Mouse (Mus musculus) left cerebral cortex, postnatal 25 days (tissue): ENCODE measurements at regions not wholly inside any gene's neighbourhood (a gene's known extent, or its start where the extent isn't known, plus 50 kb on each side); places are given as distances from the start of the nearest gene placed in this dataset.

Source experiments
- DNase-seq, 2 experiments: peaks; one replicate each; pipeline ENCODE4 v3.0.0; 2022; ENCODE audit warnings: low spot score in 2 of 2, mixed read lengths in 1 of 2
- intact Hi-C: fragments of 180-260 bp; cut with DNase I; formaldehyde crosslinking; loops from one replicate; pipeline ENCODE4 v1.15.1; 2025

DNA sequence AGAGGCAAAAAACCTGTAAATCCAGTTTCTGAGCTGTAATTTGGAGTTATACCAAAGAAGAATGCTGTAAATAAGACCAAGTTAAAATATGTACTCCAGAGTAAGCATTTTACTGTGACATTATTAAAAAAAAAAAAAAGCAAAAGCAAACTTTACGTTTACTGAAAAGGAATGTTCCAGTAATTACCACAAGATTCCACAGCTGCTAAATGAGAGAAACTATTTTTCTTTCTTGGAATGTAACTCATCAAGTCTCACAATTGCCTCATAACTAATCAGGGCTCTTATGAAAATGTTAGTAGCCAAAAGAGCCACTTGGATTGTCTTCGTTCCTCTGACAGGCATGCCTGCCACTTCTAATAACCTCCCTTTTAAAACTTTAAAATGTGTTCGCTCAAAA lies 210.5 kb upstream of the Cited2 start:
- no peak for DNase-seq
- intact Hi-C loops, result no loop called here

DNA sequence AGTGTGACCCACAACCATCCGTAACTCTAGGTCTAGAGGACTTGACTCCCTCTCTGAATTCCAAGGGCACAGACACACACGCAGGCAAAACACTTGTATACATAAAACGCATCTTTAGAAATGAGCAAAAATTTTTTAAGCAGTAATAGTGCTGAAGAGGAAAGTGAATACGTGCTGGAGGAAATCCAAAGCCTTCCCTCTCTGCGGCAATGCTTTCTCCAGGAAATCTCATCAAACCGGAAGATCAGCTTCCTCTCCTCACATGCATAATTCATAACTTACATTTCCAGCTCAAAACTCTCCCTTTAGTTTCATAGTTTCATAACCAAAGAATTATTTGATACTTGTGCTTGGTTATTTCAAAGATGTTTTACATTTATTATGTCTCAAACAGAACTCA lies 209.3 kb upstream of the Cited2 start:
- DNase-seq, result no peak
- intact Hi-C loops, result no loop called here

DNA sequence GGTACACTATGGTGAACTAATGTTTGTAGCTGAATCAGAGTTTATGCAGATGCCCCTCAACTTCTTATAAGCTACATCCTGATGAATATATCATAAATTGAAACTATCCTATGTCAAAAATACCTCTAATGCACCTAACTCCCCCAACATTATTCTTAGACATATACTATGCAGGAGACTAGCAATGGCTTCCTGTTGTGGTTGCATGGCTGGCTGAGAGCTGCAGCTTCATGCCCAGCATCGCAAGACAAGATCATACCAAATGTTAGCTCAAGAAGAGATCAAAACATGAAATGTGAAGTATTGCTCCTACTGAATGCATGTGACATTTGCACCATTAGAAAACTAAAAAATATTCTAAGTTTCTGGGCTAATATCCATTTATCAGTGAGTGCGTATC lies 206.9 kb upstream of the Cited2 start:
- no peak for DNase-seq
- intact Hi-C loops, result no loop called here

DNA sequence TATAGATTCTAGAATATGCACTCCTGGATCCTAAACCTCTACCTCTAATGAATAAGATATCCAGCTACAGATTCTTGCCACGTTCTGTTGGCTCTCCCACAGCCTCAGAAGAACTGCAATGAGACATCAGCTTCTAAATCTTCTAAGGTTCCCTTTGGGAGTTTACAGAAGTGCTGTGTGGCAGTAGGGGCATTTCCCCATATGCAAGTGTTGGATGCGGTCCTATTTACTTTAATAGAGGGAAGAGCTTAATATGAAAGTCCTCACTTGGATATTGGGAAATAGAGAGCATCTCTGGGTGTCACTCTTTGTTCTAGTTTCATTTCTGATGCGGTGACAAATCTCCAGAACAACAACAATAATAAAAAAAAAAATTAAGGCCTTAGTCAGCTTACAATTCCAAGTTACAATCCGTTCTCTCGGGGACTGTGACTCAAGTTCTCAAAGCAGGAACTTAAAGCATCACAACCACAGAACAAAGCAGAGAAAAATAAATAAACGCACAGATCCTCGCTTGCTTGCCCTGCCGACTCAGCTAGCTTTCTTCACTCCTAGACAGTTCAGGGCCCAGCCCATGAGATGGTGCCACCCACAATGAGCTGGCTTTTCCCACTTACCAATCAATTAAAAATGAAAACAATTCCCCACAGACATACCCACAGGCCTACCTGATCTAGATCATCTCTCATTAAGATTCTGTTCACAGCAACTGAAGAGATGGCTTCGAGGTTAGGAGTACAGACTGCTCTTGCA lies 204.4 kb upstream of the Cited2 start:
- no peak for DNase-seq
- intact Hi-C loops, result no loop called here

DNA sequence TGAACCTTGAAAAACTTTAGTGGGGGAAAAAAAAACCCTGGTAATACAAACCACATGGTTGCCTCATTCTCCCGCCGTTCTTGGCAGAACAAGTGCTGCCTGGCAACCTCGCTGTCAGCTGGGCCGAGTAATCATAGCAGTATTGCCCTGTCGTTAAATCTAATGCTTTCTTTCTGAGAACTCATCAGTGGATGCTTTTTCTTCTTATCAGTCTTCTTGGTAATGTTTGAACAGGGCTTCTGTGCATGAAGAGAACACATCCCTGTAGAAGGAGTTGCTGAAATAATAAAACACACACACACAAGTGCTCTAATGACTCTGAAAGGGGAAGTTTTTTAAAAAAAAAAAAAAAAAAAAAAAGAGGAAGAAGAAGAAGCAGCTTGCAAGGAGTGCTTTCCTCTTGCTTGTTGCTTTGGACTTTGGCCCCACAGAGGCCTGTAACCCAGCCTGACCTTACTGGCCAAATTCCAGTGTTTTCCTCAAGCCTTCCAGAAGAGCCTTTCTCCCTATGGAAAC lies 200.9 kb upstream of the Cited2 start:
- peak; percentile 22 to 24 for DNase-seq

DNA sequence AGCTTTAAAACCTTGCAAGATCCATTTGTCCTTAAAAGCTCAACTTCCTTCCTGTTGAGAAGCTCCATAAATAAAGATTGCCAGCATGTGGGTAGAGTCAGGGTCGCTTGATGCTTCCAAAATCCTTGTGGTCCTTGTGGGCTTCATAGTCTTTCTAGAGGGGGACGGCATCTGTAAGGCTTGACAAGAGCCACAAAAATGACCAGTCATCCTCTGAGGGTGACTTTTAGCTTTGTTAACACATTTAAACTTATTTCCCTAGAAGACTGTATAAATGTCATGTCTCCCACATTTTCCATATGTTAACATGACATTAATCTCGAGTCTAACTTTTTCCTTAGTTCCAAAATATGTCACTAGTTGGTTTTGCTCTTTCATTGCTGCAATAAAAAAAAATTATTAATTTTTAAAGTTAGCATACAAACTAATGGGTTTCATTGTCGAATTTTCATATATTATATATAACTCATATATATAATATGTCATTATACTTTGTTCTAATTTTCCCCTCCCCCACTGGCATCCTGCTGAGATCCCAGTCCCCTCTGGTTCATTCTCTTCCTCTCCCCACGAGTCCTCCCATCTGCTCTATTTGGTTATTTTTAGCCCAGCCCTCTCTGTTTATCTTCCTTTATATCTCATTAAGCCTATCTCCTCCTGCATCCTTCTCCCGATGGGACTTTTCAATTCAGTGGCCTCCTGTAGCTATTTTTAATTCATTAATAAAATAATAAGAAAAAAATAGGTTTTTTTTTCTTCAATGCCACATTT lies 199.3 kb upstream of the Cited2 start:
- intact Hi-C loops, result no loop called here
- DNase-seq, result no peak

More for the DNA sequence above, 200.9 kb upstream of the Cited2 start:
- intact Hi-C loops, result no loop called here

DNA sequence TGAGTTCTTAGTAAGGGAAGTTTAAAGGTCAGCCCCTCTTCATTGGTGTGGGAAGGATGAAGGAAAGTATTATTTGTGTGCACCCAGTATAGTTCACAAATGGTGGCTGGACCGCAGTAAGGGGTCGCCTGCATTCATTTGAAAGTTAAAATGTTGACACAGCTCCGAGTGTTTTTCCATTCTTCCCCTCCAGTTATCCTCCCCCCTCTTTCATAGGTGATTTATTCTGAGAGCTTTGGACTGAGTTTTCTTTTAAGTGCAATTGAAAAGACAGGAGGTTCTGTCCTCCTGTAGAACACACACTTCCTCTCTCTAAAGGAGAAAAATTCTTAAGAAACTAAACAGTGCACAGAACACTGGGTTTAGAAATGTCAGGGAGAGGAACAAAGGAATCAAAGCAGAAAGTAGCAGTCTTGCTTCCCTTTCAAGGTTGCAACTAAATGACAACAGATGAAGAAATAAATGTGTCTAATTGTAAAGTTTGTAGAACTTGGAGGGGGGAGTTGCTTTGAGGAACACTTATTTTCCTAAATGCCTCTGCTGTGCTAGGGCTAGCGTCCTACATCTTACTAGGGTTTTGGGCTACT lies 195.8 kb upstream of the Cited2 start:
- intact Hi-C loops, result no loop called here
- DNase-seq, result no peak

DNA sequence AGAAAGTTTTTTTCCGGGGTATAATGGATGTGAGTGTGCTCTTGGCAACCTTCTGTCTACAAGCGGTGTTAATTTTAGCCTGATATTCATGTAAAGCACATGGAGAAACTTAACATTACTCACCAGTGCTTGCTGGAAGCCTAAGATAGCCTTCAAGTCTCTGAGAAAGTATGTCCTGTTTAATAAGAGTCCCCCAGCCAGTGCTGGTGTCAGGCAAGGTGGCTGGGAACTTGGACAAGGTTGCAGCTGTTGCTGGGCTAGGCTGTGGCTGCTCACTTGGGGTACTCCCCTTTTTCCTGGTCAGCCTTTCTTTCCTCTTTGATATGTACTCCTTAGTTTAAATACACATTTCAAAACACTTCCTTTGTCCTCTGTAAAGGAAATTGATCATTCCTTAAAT lies 194.9 kb upstream of the Cited2 start:
- DNase-seq, result no peak

DNA sequence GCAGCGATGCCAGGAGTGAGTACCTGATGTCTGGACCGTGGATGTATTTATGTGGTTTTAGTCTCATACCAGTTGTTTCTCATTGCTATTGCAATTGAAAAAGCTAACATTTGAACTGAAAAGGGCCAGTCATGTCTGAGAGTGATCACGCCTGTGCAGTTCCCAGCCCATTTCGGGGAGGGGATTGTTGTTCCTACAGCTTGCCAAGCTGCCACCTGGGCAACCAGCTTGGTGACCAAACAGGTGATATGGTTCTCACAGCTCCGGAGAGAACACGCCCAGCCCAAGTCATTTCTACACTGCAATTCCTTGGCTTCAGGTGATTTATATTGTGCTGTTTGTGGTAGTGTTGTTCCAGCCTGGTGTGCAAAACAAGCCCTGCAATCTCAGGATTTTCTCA lies 194.2 kb upstream of the Cited2 start:
- intact Hi-C loops, result no loop called here

More for the DNA sequence above, 194.9 kb upstream of the Cited2 start:
- intact Hi-C loops, result no loop called here

DNA sequence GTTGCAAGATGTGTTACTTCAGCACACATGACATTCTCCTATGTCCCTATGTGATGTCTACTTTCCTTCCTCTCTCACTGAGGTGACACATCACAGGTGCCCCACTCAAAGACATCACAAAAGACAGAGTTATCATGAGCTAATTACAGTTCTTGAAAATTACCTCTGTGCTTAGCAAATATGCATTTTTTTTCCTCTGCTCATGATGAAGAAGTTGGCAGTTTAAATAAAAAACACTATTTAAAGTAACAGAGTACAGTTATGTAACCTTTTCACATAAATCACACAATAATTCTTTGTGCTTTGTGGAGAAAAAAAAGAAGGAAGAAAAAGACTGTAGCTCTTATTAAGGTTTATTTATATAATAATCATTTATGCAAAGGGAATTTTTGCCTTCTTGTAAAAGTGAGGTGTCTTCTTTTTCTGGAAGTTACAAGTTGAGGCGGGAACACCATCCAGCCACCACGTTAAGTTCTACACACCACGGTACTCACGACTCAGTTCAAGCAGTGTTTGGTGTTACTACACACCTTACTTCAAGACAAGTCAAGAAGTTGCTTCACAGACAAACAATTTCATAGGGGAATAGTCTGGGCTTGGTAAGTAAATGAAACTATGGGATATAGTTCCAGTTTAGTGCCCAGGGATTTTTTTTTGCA lies 193.0 kb upstream of the Cited2 start:
- intact Hi-C loops, result no loop called here
- DNase-seq, result peak in 1 of 2 experiments; percentile 39

More for the DNA sequence above, 194.2 kb upstream of the Cited2 start:
- DNase-seq, result no peak

DNA sequence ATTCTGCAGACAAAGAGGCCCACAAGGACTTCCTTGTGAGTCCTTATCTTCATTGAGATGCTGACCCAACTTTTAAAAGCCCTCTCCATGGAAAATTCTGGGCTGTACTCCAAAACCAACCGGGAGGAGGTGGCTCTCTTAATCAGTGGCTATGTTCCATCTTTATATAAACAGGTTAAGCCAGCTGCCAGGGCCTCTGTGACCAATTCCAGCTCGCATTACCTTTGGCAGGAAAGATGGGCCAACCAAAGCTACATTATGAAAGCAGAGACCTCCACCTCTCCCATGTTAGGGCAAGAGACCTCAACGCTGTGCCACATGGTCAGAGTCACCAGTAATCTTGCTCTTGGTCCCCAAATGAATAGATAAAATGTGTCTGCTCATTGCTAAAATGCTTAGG lies 192.0 kb upstream of the Cited2 start:
- no peak for DNase-seq
- intact Hi-C loops, result no loop called here

DNA sequence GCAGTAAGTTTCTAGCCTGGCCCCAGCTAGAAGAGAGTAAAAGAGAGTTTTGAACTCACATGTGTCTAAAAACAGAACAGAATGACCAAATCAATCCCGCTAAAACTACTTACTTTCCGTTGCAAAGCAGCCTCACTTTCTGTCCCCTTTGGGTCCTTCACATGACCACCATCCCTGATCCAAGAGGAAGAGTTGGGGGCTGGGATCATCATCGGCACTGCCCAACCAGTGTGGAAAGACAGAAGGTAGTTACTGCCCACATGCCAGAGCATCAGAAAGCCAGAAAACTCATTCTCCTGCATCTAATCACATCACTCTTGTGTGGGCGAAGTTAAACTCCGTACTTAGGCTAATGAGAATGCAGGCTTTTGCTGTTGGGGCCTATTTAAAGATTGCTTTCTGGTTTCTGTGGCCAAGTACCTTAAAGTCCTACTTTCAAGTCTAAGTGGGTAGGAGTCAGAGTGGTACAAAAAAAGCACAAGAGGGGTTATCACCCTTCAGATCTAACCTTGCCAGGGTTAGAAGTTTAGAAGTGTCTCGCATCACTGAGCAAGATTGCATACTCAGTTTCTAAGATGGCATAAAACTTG lies 184.0 kb upstream of the Cited2 start:
- peak in 1 of 2 experiments; percentile 50 for DNase-seq
- intact Hi-C loops, result no loop called here

DNA sequence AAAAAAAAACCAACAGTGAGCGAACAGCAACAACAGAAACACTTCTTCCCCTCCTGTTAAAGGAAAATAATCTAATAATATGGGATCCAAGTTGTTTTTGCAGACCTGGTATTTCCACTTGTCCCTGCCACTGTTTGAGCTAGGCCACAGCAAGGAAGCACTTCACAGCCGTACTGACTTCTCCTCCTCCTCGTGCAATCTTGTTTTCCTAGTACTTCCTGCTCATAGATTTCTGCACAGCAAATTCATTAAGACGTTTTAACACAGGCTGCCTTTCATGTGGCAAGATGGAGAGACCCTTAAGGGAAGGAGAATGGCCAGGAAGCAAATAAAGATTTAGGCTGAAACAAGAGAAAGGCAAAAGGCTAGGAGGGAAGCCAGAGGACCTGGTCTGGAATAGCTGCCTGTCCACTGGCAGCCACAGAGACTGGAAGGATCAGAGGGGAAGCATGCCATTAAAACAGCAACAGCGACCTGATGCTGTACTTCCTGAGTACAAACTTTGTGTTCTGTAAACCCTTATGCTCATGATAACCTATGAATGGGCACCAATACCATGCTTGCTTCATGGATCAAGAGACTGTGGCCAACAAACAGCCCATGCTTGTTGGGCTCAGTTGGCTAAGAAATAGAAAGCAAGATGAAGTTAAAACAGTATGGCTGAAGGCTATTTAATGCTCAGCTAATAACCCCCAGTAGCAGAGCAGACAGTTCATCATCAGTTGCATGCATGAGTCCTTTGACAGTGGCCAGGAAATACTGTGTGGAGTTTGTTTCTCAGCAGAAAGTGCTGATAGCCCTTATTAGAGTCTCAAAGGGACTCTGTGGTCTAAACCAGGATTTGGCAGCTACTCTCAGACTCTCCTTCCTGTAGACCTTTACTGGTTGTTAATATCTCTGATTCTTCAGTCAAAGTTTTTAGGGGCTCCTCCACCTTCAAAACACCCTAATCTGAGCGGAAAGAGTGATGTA lies 182.3 kb upstream of the Cited2 start:
- intact Hi-C loops, result no loop called here
- DNase-seq, result no peak

DNA sequence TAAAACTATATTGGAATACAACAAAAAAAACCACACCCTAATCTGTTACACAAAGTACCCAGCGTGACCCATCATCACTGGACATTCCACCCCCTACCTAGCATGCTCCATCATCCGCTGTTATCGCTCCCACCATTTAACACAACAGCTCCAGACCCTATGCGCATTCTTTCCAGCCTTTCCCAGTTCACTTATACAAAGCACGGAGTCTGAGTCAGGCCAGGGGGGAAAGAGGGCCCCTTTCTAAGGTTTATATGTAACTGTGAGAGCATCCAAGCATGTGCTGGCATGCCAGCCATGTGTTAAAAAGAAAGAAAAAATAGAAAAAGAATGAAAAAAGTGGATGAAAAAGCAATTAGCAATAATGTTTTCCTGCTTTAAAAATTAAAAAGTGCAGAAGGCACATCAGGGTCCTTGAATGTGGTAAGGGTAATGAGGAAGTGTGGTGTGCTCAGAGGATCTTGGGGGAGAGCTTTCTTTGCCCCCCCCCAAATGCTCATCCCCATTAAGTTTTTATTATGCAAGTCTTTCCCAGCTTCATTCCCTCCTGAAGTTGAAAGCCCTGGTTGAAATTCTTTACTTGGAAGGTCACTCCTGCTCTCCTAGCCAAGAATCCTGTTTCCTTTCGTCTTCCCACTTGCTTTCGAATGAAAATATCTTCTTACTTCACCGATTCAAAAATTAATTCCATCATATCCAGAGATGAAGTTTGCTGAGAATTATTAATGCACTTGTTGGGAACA lies 180.7 kb upstream of the Cited2 start:
- intact Hi-C loops, result no loop called here
- no peak for DNase-seq

DNA sequence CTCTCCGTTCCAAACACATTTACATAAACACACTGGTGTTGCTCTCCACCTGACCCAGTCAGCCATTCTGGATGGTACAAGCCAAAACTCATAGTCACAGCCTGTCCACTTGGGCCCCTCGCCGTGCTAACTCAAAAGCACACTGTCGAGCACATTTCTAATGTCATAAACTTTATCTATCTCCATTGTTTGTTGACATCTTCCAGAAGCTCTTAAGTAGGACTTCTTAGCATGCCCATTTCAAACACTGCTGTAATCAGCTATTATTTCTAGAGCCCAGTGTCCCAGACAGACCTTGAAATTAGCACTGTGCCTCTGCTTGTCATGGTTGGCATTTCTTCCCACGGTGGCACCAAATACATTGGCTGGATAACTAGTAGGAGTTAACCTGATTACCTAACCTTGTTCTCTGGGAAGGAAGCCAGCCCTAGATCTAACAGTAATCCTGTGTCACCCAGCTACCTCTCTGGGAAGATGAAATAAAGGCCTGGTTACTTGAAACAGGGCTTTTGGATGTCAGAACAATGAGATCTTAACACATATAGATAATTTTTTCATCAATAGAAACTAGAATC lies 180.1 kb upstream of the Cited2 start:
- intact Hi-C loops, result no loop called here
- DNase-seq, result no peak

DNA sequence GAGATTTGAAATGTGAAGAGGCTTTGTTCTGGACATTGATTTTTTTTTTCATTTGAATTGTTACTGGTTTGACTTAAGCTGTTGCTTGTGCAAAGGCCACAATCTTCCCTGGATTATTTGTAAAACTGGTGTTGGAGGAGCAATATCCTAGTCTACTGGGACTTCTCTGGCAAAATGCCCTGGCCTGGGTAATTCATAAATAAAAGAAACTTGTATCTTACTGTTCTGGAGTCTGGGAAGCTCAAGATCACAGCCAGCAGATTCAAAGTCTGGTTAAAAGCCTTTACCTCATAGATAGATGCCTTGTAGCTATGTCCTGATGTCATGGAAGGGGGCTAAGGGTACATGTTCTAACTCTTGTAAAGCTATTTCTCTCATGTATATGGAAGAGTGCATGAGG lies 177.7 kb upstream of the Cited2 start:
- DNase-seq, result no peak
- intact Hi-C loops, result no loop called here

DNA sequence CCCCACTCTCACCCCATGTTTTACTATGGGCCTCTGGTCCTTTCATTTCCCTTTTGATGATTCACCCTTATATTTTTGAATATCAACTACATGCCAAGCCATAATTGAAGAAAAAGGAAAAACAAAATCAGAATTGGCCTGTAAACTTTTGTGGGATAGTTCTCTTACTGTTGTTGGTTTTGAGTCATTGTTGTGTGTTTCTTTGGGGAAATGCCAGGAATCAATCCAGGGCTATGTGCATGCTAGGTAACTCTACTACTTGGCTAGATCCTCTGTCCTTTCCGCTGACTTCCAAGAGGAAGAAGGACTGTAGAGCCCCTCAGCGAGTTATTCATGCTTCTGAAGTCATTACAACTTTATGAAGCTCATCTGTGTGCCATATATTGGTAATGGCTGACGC lies 175.0 kb upstream of the Cited2 start:
- intact Hi-C loops, result no loop called here
- DNase-seq, result no peak
